Mouse (Mus musculus): Measurements from ENCODE around the gene Nipsnap2. TPM values are rescaled to one million over a fixed set of nuclear protein-coding genes. Genes with fewer than 3 reads are reported as not detected.
"Not testable (repeated sequence)": the region's sequence is repeated elsewhere in the genome, so short reads cannot be mapped to it uniquely, and the experiment has no call there.

Nipsnap2 gene
- polyA plus RNA-seq, 1 experiment from 2014 or later, result 399 TPM

DNA sequence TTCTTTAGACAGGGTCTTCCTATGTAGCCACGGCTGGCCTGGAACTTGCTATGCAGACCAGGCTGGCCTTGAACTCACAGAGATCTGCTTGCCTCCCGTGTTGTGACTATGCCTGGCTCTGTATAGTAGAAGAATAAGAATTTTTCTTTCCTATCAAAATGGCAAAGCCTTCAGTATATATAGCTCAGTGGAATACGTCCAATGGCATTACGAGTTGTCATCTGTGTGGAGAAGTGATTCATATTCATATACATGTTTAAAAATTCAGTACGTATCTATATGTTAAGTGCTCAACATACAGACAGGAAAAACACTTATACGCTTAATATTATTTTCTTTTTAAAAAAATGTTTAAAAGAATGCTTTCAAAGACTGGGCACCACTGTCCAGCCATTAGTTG is 61.3 kb downstream of the Nipsnap2 start:
- Histone ChIP-seq H3K4me3 (peak overlapping the region; percentile 72), H3K36me3 (peaks cover 22% of the 10 kb centered on the region), H3K4me2 (peak overlapping the region; percentile 62), H3K9me3 (replicated peaks) (no peaks in the 10 kb centered on the region), H3K4me1 (replicated peaks) (peaks cover 12% of the 10 kb centered on the region), H3K9ac (peak overlapping the region; percentile 77), H3K27me3 (no peaks in the 10 kb centered on the region), H3K27ac (peak overlapping the region; percentile 99)
- ATAC-seq (replicated peaks; ENCODE audit: insufficient number of reproducible peaks, insufficient read depth, low FRiP score, low read depth), result no peak
- WGBS, result 73% methylated on average over 6 of the region's 6 CpGs

DNA sequence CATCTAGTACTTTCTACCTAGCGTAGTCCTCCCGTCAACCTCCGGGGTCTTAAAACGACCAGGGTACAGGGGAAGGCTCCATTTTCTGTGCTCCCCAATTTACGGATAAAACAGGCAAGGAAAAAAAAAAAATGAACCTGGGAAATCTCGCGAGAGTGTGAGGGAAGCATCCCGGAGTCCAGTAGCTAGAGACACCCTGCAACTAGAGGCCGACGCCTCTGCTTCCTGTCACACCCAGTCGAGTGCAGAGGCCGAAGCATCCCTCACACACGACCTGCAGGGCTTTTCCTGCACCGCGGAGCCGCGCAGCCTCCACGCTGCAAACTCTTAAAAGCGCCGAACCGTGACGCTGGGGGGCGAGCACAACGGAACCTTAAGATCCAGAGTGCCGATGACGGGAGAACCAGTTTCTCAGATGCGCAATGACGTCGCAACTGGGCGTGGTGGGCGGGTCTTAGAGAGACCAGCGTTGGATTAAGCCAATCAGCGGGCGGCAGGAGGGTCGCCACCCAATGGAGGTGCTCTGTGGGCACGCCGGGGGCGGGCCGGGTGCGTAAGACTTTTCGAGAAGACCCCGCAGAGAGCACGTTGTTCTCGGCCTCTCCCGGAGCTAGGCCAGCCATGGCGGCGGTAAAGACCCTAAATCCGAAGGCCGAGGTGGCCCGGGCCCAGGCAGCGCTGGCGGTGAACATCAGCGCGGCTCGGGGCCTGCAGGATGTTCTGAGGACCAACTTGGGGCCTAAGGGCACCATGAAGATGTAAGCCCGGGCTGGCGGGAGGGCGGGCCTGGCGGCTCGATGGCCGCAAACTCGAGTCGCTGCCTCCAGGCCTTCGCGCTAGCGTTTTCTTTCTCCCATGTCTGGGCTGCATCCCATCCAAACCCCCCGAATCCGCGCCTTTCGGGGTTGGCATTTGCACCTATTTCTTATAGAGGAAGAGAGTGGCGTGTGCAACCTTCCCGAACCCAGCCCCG is 62.2 kb downstream of the Nipsnap2 start, which contains the start of gene Psph:
TSS of gene Psph (minus strand) at position 632 of the 973 bp plus-strand sequence.
- H3K4me1 ChIP-seq (replicated peaks), result peaks cover 12% of the 10 kb centered on the region
- ATAC-seq (replicated peaks; ENCODE audit: insufficient number of reproducible peaks, insufficient read depth, low FRiP score, low read depth), result peak; percentile 100
- H3K9ac ChIP-seq, result peak within 1 kb of the TSS; percentile 85
- WGBS, result under 1% methylated on average over 73 of the region's 73 CpGs
- peak within 1 kb of the TSS; percentile 76 for H3K4me2 ChIP-seq
- H3K27me3 ChIP-seq, result no peaks in the 10 kb centered on the region
- H3K27ac ChIP-seq, result peak within 1 kb of the TSS; percentile 99
- peak within 1 kb of the TSS; percentile 72 for H3K4me3 ChIP-seq
- no peaks in the 10 kb centered on the region for H3K9me3 ChIP-seq (replicated peaks)
- H3K36me3 ChIP-seq, result peaks cover 31% of the 10 kb centered on the region

DNA sequence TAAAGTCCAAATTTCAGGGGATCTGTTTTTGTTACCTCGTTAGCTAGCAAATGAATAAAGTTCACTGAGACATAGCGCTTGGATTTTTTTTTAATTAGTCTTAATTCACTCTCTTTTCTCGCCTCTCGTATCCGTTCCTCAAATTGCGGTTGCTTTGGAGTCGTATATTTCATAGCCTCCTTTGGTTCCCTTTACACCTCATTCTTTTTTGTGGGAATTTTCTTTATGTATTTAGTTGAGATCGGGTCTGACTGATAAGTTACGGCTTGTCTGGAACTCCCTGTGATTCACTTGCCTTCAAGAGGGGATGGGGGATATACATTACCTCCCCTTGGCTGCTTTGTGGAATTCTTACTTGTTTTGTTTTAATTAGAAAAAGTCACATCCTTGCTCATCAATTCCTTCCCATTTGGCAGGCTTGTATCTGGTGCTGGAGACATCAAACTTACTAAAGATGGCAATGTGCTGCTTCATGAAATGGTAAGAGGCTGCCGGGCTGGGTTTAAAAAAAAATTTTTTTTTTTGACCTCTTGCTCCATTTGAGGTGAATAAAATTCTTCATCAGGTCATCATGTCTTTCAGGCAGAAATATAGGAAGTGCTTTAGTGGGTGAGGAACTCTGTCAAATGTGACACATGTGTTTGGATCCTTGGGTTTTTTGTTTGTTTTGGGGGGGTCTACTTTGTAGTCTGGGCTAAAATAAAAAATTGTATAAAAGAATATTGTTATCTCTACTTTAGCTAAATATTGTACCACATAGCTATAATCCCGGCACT is 63.1 kb downstream of the Nipsnap2 start:
- Histone ChIP-seq H3K4me2 (peak overlapping the region; percentile 76), H3K27me3 (no peaks in the 10 kb centered on the region), H3K27ac (peak overlapping the region; percentile 99; the same call in 1 of the 2 replicates), H3K4me3 (peak overlapping the region; percentile 72), H3K36me3 (peaks cover 40% of the 10 kb centered on the region), H3K9ac (peak overlapping the region; percentile 85), H3K4me1 (replicated peaks) (peaks cover 12% of the 10 kb centered on the region), H3K9me3 (replicated peaks) (no peaks in the 10 kb centered on the region)
- 9% methylated on average over 11 of the region's 11 CpGs for WGBS
- no peak for ATAC-seq (replicated peaks; ENCODE audit: insufficient number of reproducible peaks, insufficient read depth, low FRiP score, low read depth)

DNA sequence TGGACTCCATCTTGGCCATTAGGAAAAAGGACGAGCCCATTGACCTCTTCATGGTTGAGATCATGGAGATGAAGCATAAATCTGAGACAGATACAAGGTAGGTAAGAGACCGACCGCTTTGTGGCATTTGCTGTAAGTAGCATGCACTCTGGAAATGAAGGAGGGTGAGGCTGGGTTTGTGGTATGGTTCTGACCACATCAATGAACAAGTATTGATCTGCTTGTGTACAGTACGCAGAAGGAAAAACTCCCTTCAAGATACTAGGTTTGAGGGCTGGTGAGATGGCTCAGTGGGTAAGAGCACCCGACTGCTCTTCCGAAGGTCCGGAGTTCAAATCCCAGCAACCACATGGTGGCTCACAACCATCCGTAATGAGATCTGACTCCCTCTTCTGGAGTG is 65.7 kb downstream of the Nipsnap2 start:
- H3K9ac ChIP-seq, result not testable (repeated sequence)

More for the DNA sequence above, 65.7 kb downstream of the Nipsnap2 start:
- H3K36me3 ChIP-seq, result peaks cover 55% of the 10 kb centered on the region
- not testable (repeated sequence) for H3K4me2 ChIP-seq; H3K27me3 ChIP-seq; H3K9me3 ChIP-seq (replicated peaks); H3K27ac ChIP-seq; H3K4me3 ChIP-seq; ATAC-seq (replicated peaks; ENCODE audit: insufficient number of reproducible peaks, insufficient read depth, low FRiP score, low read depth)
- H3K4me1 ChIP-seq (replicated peaks), result peaks cover 12% of the 10 kb centered on the region
- WGBS, result 96% methylated on average over 7 of the region's 8 CpGs

Other genes with a start within 250 kb of the Nipsnap2 start
- gene Sfswap, start 223.8 kb upstream of the Nipsnap2 start, polyA plus RNA-seq (2015; fragmentation: Nextera tagmentation; extraction: Ambion mirVana), result 22.9 and 28.0 TPM in 2 replicates
- 1.3 and 2.0 TPM in 2 replicates for gene Mmp17, start 140.9 kb upstream of the Nipsnap2 start, polyA plus RNA-seq (2015; fragmentation: Nextera tagmentation; extraction: Ambion mirVana)
- gene Zfp11, start 55.0 kb upstream of the Nipsnap2 start, polyA plus RNA-seq (2015; fragmentation: Nextera tagmentation; extraction: Ambion mirVana), result 3.0 and 4.0 TPM in 2 replicates
- gene Sept14, start 16.6 kb upstream of the Nipsnap2 start, polyA plus RNA-seq (2015; fragmentation: Nextera tagmentation; extraction: Ambion mirVana), result not detected in 2 replicates
- 152 and 157 TPM in 2 replicates for gene Mrps17, start 9.6 kb upstream of the Nipsnap2 start, polyA plus RNA-seq (2015; fragmentation: Nextera tagmentation; extraction: Ambion mirVana)
- 26.3 and 29.3 TPM in 2 replicates for gene Psph, start 62.4 kb downstream of the Nipsnap2 start, polyA plus RNA-seq (2015; fragmentation: Nextera tagmentation; extraction: Ambion mirVana)
- gene Sumf2, start 121.9 kb downstream of the Nipsnap2 start, polyA plus RNA-seq (2015; fragmentation: Nextera tagmentation; extraction: Ambion mirVana), result 20.8 and 26.2 TPM in 2 replicates
- 889 and 921 TPM in 2 replicates for gene Chchd2, start 162.4 kb downstream of the Nipsnap2 start, polyA plus RNA-seq (2015; fragmentation: Nextera tagmentation; extraction: Ambion mirVana)
- gene Zbed5, start 170.7 kb downstream of the Nipsnap2 start, polyA plus RNA-seq (2015; fragmentation: Nextera tagmentation; extraction: Ambion mirVana), result 2.1 and 2.6 TPM in 2 replicates
- 2.3 and 2.5 TPM in 2 replicates for gene Phkg1, start 173.5 kb downstream of the Nipsnap2 start, polyA plus RNA-seq (2015; fragmentation: Nextera tagmentation; extraction: Ambion mirVana)
- 2.0 and 2.8 TPM in 2 replicates for gene Nupr1l, start 183.5 kb downstream of the Nipsnap2 start, polyA plus RNA-seq (2015; fragmentation: Nextera tagmentation; extraction: Ambion mirVana)
- 13.2 and 14.3 TPM in 2 replicates for gene Vkorc1l1, start 216.9 kb downstream of the Nipsnap2 start, polyA plus RNA-seq (2015; fragmentation: Nextera tagmentation; extraction: Ambion mirVana)

All from heart, embryonic 15.5 days (tissue).